Mouse (Mus musculus): ENCODE data around the gene Lrp8.

GRCm38 (mm10) chr4:107766182-107766581, 35.9 kb upstream of the Lrp8 start:
- TF ChIP-seq CTCF (IDR thresholded peaks at IDR 0.05) (no peak), EP300 (IDR thresholded peaks at IDR 0.05) (no peak)
